Mouse (Mus musculus) thymus, adult 2 months (tissue): ENCODE results near the gene Arl15. TPM values are rescaled to one million over a fixed set of nuclear protein-coding genes. Genes with fewer than 3 reads are reported as not detected.

Source experiments
- DNase-seq: peaks from one replicate; pipeline ENCODE4 v3.0.0; 2021
- H3K27ac ChIP-seq: fragments of 200-500 bp; 2 replicates; pipeline ENCODE4 v1.5.1; 2012; ENCODE audit warnings: low read length, control low read depth; ENCODE audit not compliant: control insufficient read depth, insufficient read depth
- H3K27me3 ChIP-seq: fragments of 200-500 bp; 2 replicates; pipeline ENCODE4 v1.6.1; 2012; ENCODE audit warnings: mild to moderate bottlenecking, low read length, moderate library complexity, mixed read lengths; ENCODE audit not compliant: control insufficient read depth, insufficient read depth
- H3K36me3 ChIP-seq: fragments of 200-500 bp; 2 replicates; pipeline ENCODE4 v1.6.1; 2012; ENCODE audit warnings: mild to moderate bottlenecking, low read length, moderate library complexity; ENCODE audit not compliant: control insufficient read depth, insufficient read depth
- H3K4me1 ChIP-seq: fragments of 200-500 bp; replicated peaks from 2 replicates; pipeline ENCODE4 v1.6.1; 2012; ENCODE audit warnings: low read length; ENCODE audit not compliant: control insufficient read depth, insufficient read depth
- H3K4me3 ChIP-seq: fragments of 200-500 bp; 2 replicates; pipeline ENCODE4 v1.5.1; 2012; ENCODE audit warnings: mild to moderate bottlenecking, low read length, control low read depth, moderate library complexity; ENCODE audit not compliant: control insufficient read depth, insufficient read depth
- CTCF ChIP-seq: fragments of 200-500 bp; IDR thresholded peaks from 2 replicates; pipeline ENCODE4 v1.5.1; 2012; ENCODE audit warnings: mild to moderate bottlenecking, control low read depth, low read length, moderate library complexity, borderline replicate concordance; ENCODE audit not compliant: control insufficient read depth, poor library complexity, insufficient read depth; ENCODE audit errors: extremely low read depth
- POLR2A ChIP-seq: fragments of 200-500 bp; IDR thresholded peaks from 2 replicates; pipeline ENCODE4 v1.6.1; 2012; ENCODE audit warnings: mild to moderate bottlenecking, low read length, control low read depth, moderate library complexity; ENCODE audit not compliant: control insufficient read depth, poor library complexity, insufficient read depth; ENCODE audit errors: extremely low read depth
- WGBS: fragments of 180-500 bp; shearing (Covaris S2); methylation state at CpG from one replicate; pipeline ENCODE4 v1.1.7; 2018; 5-methylcytosine and 5-hydroxymethylcytosine counted together
- polyA plus RNA-seq: library from polyadenylated mRNA; depleted of rRNA; stranded (reverse); fragments of >200 nt; gene quantifications from 2 replicates; pipeline ENCODE4 v1.2.3, GENCODE M21; 2012

Arl15 gene
- polyA plus RNA-seq, 1 experiment, result 4.9 TPM

DNA sequence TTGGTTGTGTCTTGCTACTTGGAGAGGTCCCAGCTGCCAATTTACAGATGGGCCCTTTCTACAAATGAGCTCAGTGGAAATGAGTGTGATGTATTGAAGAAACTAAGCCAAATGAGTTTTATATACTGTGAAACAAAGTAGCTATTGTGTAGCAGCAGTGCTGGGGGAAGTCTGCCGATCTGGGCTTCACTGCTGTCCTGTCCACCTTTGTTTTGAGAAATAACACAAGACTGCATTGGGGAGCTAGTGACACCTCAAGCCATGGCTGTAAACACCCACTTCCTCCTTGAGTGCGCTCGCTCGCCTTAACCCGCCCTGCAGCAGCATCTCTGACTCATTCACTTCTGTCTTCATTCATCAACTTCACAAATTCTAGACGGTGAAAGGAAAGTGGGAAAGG is 189.3 kb downstream of the Arl15 start:
- no peak for DNase-seq
- TF ChIP-seq CTCF (no peak), POLR2A (no peak)
- no peaks in the 10 kb centered on the region for H3K36me3 ChIP-seq
- no peak overlapping the region for H3K27ac ChIP-seq
- H3K27me3 ChIP-seq, result no peaks in the 10 kb centered on the region
- H3K4me1 ChIP-seq, result no peaks in the 10 kb centered on the region
- 75% methylated on average over 6 of the region's 6 CpGs for WGBS
- no peak overlapping the region for H3K4me3 ChIP-seq

GRCm38 (mm10) chr13:113984491-113984890 is 190.2 kb downstream of the Arl15 start:
- 97% methylated on average over 4 of the region's 4 CpGs for WGBS
- no peaks in the 10 kb centered on the region for H3K4me1 ChIP-seq
- no peak for TF ChIP-seq CTCF
- TF ChIP-seq POLR2A, result no peak
- no peak overlapping the region for H3K4me3 ChIP-seq
- no peaks in the 10 kb centered on the region for H3K27me3 ChIP-seq
- H3K36me3 ChIP-seq, result no peaks in the 10 kb centered on the region
- DNase-seq, result no peak
- H3K27ac ChIP-seq, result no peak overlapping the region

DNA sequence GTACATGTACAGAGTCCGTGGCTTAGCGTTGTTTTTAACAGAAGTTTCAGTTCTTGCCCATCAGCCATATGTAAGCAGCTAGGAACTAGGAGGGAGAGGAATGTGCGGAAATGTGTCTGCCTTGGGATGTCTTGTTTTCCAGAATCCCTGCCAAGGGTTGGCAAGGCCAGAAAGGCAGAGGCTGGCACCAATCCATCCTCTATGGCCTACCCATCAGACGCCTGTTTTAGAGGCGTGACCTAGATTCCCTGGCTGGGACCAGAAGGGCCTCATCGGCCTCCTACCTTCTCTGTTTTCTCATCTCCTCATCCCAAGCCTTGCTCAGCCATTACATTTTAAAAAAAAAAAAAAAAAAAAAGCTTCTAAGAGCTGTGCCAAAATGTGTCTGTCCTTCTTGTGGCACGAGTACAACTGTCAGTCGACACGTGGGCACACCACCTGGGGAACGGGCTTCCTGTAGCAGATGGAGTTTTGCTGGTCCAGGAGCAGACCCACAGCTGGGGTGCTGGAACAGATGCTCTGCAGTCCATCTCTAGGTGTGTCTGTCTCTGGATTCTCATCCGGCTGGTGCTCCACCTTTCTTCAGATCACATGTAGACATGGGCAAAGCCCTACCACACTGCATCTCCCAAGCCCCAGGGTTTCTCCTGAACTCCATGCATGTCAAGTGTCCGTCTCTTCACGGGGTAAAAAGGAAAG is 192.7 kb downstream of the Arl15 start:
- TF ChIP-seq CTCF, result no peak
- TF ChIP-seq POLR2A, result no peak
- no peak overlapping the region for H3K27ac ChIP-seq
- WGBS, result 86% methylated on average over 13 of the region's 13 CpGs
- no peaks in the 10 kb centered on the region for H3K27me3 ChIP-seq
- H3K36me3 ChIP-seq, result no peaks in the 10 kb centered on the region
- DNase-seq, result no peak
- no peak overlapping the region for H3K4me3 ChIP-seq
- H3K4me1 ChIP-seq, result no peaks in the 10 kb centered on the region

DNA sequence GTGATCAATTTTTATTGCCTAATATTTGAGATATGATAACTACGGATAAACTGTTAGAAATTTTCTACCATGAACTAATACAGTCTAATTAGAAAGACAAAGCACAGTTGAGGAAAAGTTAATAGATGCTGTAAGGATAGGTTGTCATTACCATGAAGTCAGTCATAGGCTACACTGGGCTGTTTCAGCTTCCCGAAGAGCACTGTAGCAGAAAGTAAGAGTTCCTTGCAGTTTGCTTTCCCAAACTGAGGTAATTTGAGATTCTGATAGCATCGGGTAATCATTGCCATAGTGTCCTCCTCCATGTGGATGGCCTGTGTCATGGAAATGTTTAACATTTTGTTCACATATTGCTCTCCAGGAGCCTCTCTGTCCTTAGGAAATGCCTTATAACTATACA is 195.9 kb downstream of the Arl15 start:
- Histone ChIP-seq H3K27me3 (no peaks in the 10 kb centered on the region), H3K4me3 (no peak overlapping the region), H3K36me3 (no peaks in the 10 kb centered on the region), H3K27ac (no peak overlapping the region), H3K4me1 (no peaks in the 10 kb centered on the region)
- 93% methylated on average over 3 of the region's 3 CpGs for WGBS
- DNase-seq, result no peak
- no peak for TF ChIP-seq CTCF
- no peak for TF ChIP-seq POLR2A

GRCm38 (mm10) chr13:113990701-113991100 is 196.4 kb downstream of the Arl15 start:
- 92% methylated on average over 10 of the region's 10 CpGs for WGBS
- Histone ChIP-seq H3K4me1 (no peaks in the 10 kb centered on the region), H3K4me3 (no peak overlapping the region), H3K36me3 (no peaks in the 10 kb centered on the region), H3K27ac (no peak overlapping the region), H3K27me3 (no peaks in the 10 kb centered on the region)
- no peak for DNase-seq
- TF ChIP-seq CTCF (no peak), POLR2A (no peak)

- no peak for DNase-seq
- Histone ChIP-seq H3K27me3 (no peaks in the 10 kb centered on the region), H3K27ac (no peak overlapping the region), H3K4me1 (no peaks in the 10 kb centered on the region), H3K36me3 (no peaks in the 10 kb centered on the region), H3K4me3 (no peak overlapping the region)
- no peak for TF ChIP-seq POLR2A
- TF ChIP-seq CTCF, result no peak
- 95% methylated on average over 2 of the region's 2 CpGs for WGBS
Observed at GRCm38 (mm10) chr13:113993066-113993465, 198.8 kb downstream of the Arl15 start.

- WGBS, result 95% methylated on average over 6 of the region's 6 CpGs
- no peak for DNase-seq
- H3K27me3 ChIP-seq, result no peaks in the 10 kb centered on the region
- H3K4me3 ChIP-seq, result no peak overlapping the region
- TF ChIP-seq CTCF (no peak), POLR2A (no peak)
- no peak overlapping the region for H3K27ac ChIP-seq
- no peaks in the 10 kb centered on the region for H3K36me3 ChIP-seq
- H3K4me1 ChIP-seq, result no peaks in the 10 kb centered on the region
Observed at GRCm38 (mm10) chr13:113994586-113994985, 200.3 kb downstream of the Arl15 start.
